ENCODE assay signal across 1 mouse cellular context in the genomic region with DNA sequence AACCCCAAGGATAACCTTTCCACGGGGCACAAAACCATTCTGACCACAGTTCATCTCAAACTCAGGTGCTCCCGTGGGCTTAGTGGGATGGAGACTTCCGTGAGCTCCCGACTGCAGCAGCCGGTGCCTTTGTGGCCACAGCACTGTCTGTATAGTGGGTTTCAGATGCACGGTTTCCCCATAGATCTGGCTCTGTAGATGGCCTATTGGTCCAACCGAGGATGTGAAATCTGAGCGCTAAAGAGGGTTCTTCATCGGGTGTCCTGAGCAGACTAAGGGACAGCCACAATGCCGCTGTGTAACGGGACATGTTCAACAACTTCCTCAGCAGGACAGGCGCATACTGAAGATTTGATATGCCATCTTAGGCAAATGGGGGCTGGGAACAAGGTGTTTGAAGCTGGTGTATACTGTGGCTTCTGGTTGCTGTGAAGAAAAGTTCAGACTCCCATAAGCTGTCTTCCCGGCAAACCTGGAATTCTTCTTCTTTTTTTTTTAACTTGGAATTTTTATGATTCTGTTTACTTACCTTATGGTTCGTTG.
TF ChIP-seq lines count a peak whose summit lies in the region.

No protein-coding gene starts in this region.

TF ChIP-seq in MEL, 35 proteins besides CTCF, POLR2A, EP300 and RAD21:
- TF ChIP-seq CHD1 (IDR thresholded peaks at IDR 0.05; ENCODE audit: low read depth, low read length) (0 out of 2 replicates have a peak, but pooled peaks have one; percentile 56), RCOR1 (IDR thresholded peaks at IDR 0.05; ENCODE audit: low read depth, low read length) (no peak), GATA1 (IDR thresholded peaks at IDR 0.05; ENCODE audit: low read depth, low read length) (no peak)
